Mouse (Mus musculus) urinary bladder, postnatal 25 days (tissue): Measurements from ENCODE around the gene Slc22a15.

ENCODE experiments used
- DNase-seq: peaks from one replicate; pipeline ENCODE4 v3.0.0; 2022; ENCODE audit warnings: low spot score

Gene Slc22a15

DNA sequence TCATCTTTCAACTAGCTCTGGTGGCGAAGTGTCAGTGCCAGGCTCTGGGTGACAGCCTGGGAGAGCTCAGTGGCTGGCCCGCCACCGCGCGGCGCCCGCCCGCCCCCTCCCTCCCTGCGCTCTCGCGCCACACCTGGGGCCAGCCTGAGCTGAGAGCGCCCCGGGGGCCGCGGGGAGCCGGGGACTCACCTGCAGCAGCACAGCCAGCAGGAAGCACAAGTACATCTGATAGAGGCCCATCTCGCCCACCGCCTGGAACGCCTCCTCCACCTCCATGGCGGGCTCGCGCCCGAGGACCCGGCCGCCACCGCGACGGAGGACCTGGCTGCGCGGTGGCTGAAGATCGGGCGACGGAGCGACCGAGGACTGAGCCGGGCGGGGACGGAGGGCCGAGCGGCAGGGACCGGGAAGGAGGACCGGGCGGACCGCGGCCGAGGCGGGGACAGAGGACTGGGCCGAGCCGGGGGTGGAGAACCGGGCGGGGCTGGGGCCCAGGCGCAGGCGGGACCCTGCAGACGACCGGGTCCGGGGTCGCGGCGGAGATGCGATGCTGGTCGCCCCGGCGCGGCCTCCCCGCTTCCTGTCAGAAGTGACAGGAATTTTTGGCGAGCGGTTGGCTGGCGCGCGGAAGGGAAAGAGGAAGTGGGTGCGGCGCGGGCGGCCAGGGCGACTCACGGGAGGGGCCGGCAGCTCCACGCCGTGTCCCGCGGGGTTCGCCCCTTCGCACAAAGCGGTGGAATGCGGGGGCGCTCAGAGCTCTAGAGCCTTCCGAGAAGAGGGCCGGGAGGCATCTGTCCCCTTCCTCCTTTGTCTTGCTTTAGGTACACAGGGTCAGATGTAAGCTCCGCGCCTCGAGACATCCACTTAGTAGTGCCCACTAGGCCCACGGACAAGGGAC lies at the start of gene Slc22a15:
TSS of gene Slc22a15 (minus strand) at position 611 of the 898 bp plus-strand sequence.
- DNase-seq, result peak; percentile 66

DNA sequence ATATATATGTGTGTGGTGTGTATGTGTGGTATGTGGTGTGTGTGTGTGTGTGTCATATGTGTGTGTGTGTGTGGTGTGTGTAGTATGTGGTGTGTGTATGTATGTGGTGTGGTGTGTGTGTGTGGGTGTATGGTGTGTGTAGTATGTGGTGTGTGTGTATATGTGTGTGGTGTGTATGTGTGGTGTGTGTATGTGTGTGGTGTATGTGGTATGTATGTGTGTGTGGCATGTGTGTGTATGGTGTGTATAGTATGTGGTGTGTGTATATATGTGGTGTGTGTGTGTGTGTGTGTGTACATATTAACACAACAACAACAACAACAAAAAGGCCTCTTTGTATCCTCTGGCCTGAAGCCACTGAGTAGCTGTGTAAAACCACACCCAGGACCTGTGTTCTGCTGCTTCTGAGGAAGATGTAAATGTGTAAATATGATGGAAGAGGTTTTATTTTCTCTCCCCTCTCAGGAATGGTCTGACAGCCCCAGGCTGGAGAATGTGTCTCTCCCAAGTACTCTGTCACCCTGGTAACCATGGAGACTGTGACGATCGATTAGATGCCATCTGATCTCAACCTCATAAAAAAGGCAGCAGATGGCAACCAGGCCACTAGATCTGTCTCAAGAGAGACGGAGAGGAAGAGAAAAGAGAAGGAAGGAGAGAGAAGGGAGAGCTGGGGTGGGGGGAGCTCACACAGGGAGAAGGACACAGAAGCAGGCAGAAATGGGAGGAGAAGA lies 42.7 kb upstream of the Slc22a15 start:
- no peak for DNase-seq

DNA sequence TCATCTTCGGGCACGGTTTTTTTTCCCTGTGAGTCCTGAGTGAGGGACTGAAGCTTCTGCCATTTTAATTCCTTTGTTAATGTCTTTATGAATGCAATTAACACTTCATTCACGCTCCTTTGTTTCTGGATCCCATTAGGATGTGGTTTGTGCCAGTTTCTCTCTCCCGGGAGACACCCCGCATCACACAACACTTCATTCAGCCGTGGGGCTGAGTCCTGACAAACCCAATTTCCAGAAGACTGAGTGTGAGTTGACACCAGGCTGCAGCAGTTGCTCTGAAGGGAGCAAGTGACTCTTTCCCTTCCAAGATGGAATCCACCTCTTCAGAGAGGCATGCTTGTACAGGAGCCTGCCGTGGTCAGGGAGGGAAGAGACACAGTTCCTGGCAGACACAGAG lies 40.1 kb upstream of the Slc22a15 start:
- DNase-seq, result no peak

DNA sequence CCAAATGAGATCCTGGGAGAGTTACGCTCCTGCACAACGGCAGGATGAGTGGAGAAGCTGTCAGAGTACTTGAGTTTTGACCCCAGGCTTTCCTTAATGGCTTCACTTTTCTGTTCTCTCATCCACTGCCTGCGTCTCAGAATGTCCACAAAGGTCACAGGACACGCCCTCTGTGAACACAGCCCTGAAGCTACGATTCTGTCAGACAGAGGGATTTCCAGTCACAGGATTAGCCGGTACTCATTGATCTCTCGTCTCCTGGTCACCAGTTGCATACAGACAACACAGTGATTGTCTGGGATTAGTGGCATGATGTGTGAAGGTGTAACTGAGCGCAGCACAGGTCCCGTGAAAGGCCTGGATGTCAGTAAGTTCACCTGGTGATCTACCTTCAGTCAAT lies 39.2 kb upstream of the Slc22a15 start:
- DNase-seq, result no peak

- no peak for DNase-seq
Observed at GRCm38 (mm10) chr3:101961146-101961835, 37.0 kb upstream of the Slc22a15 start.

DNA sequence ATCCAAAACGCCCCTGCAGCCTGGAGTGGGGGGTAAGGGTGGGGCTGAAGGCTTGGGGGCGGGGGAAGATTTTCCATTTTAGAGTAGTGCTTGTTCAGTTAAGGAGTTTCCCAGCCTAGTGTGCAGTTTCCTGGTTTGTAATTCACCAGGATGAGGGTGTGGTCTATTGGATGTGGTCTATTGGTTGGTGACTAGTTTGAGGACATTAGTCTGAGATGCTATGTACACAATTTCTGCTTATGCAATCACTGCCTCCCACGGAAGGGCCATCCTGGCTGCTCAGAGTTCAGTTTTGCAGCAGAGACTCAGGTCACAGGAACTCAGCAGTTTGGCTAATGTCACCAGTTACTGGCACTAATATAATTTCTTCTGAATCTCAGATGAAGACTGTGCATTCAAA lies 33.8 kb upstream of the Slc22a15 start:
- DNase-seq, result no peak

DNA sequence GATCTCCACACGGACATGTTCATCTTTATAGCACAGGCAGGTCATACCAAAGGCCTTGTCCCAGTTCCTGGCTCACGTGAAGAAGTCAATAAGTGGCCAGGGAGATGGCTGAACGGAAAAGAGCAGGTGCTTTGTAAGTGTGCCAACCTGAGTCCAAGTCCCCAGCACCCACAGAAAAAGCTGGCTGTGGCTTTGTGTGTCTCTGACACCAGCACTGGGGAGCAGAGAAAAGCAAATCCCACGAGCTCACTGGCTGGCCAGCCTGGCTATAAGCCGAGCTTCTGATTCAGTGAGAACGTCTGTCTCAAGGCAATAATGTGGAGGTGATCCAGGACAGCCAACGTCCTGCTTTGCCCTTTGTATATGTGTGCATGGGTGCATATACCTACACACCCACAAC lies 29.3 kb upstream of the Slc22a15 start:
- no peak for DNase-seq

DNA sequence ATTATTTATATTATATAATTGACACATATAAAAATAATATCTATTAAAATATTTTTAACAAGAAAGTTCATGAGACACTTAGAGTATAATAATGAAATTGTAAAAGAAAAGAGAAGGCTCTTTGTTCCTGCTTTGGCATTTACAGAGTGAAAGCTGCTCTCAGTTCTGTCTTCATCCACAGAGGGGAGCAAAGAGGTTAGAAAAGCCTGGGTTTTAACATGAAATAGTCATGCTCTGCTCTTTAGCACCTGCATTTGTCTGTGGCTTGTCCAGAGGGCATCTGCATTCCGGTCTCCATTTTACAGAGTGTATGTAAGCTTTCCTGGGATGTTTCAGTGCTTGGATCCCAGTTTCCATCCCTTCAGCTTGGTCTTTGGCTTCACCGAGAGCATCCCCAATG lies 28.3 kb upstream of the Slc22a15 start:
- no peak for DNase-seq

DNA sequence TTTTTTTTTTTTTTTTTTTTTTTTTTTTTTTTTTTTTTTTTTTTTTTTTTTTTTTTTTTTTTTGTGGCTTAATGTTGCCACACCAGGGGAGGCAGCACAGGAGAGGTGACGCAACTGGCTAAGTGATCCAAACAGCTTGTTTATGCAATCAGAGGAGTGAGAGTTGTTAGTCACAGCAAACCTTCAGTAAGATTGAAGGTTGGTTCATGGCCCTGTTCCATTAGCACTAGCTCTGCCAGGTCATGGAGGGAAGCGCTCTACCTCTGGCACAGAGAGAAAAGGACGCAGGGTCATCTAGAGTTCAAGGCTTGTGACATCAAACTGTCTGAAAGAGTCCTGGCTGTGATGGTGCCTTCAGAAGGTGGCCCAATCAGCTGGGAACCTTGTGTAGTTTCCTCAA lies 24.3 kb upstream of the Slc22a15 start:
- peak; percentile 12 for DNase-seq

DNA sequence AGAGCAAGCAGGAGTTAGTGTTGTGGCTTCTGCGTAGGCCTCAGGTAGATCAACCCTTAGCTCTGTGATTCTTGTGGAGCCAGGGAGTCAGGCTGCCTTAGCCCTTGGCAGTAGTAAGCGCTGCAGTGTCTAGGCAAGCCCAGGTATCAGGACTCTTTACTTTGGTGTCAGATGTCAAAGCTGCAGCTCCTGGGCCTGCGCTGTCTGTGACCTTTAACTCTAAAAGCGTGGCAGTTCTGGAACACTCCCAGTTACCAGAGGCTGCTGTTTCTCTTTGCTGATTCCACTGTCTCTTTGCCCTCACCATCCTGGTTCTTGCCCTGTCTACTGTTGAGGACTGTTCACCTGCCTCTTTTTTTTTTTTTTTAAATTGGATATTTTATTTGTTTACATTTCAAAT lies 23.0 kb upstream of the Slc22a15 start:
- DNase-seq, result no peak

DNA sequence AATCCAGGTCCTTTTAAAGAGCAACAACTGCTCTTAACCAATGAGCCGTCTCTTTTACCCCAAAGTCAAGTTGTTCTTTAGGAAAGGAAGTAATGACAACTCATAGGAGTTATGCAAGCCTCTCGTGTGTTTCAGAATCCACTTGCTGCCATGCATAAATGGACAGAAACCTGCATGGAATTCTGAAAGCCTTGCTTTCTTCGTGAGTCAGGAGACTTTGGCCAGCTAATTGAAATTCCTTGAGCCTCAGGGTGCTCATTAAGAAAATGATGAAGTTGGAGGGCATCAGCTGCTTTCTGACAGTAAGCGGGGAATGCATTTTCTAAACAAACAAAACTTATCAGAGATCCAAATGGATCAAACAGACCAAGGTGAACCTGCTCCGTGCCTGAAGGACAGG lies 21.0 kb upstream of the Slc22a15 start:
- no peak for DNase-seq

- DNase-seq, result no peak
Observed at GRCm38 (mm10) chr3:101940418-101940817, 16.2 kb upstream of the Slc22a15 start.

GRCm38 (mm10) chr3:101939865-101940264 lies 15.6 kb upstream of the Slc22a15 start:
- no peak for DNase-seq

GRCm38 (mm10) chr3:101939152-101939551 lies 14.9 kb upstream of the Slc22a15 start:
- peak; percentile 8 for DNase-seq

- DNase-seq, result no peak
Observed at GRCm38 (mm10) chr3:101936369-101936768, 12.1 kb upstream of the Slc22a15 start.

DNA sequence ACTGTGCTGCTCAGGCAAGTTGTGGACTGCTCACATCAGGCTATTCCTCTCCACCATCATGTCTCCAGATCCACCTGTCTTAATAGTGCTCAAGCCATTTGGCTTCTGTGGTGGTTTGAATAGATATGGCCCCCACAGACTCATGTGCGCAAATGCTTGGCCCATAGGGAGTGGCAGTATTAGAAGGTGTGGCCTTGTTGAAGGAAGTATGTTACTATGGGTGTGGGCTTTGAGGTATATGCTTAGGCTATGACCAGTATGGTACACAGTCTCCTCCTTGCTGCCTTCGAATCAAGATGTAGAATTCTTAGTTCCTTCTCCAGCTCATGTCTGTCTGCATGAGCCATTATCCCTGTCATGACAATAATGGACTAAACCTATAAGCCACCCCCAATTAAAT lies 9.6 kb upstream of the Slc22a15 start:
- DNase-seq, result no peak

GRCm38 (mm10) chr3:101929105-101929876 lies 5.0 kb upstream of the Slc22a15 start:
- no peak for DNase-seq

- no peak for DNase-seq
Observed at GRCm38 (mm10) chr3:101926636-101927035, 2.4 kb upstream of the Slc22a15 start.

DNA sequence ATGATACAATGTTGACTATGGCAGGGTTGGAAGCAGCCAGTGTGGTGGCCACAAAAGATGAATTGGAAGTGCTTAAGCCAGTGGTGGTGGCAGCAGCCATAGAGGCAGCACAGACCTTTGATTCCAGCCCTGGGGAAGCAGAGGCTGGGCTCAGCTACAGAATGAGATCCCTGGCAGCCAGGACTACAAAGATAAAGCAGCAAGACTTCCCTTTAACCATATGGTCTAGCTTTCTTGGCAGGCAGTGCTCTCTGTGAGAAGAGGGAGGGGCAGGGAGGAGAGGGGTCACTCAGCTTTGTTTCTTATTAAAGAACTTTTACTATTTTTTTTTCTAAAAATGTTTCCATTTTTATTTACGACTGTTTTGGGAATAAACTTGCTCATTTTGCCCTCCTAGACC lies 1.4 kb upstream of the Slc22a15 start:
- DNase-seq, result no peak

- DNase-seq, result no peak
Observed at GRCm38 (mm10) chr3:101922366-101922765, 1.9 kb downstream of the Slc22a15 start.

DNA sequence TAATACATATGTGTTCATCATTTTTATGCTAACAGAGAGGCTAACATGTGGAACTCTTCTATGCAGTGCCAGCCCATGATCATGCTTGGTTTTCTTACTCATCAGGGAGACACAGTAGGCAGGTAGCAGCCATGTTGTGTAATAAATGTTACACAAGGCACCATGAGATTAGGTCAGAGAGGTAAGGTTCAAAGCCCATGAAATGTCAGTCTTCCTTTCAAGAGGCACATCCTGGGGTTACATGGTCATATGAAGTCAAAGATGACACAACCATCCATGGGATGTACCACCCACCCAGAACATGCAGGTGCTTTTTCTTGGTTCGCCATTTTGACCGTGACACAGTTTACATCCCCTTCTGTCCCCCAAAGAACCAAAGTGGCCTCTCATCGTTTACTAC lies 5.7 kb downstream of the Slc22a15 start:
- no peak for DNase-seq

- DNase-seq, result no peak
Observed at GRCm38 (mm10) chr3:101917665-101918064, 6.6 kb downstream of the Slc22a15 start.
